Mouse (Mus musculus) thymus, adult 2 months (tissue): ENCODE measurements around the gene Olfr995.

Experiments used
- CTCF ChIP-seq: fragments of 200-500 bp; IDR thresholded peaks from 2 replicates; pipeline ENCODE4 v1.5.1; 2012; ENCODE audit warnings: mild to moderate bottlenecking, control low read depth, low read length, moderate library complexity, borderline replicate concordance; ENCODE audit not compliant: control insufficient read depth, poor library complexity, insufficient read depth; ENCODE audit errors: extremely low read depth
- POLR2A ChIP-seq: fragments of 200-500 bp; IDR thresholded peaks from 2 replicates; pipeline ENCODE4 v1.6.1; 2012; ENCODE audit warnings: mild to moderate bottlenecking, low read length, control low read depth, moderate library complexity; ENCODE audit not compliant: control insufficient read depth, poor library complexity, insufficient read depth; ENCODE audit errors: extremely low read depth

- TF ChIP-seq POLR2A (no peak), CTCF (no peak)
Observed at GRCm38 (mm10) chr2:85414777-85415176, 28.7 kb downstream of the Olfr995 start, which contains the start of gene Olfr993.
